Mouse (Mus musculus) stomach, postnatal 0 days (tissue): ENCODE results near the gene Ncaph. TPM values are rescaled to one million over a fixed set of nuclear protein-coding genes. Genes with fewer than 3 reads are reported as not detected.
"Not testable (repeated sequence)": the region's sequence is repeated elsewhere in the genome, so short reads cannot be mapped to it uniquely, and the experiment has no call there.

ENCODE experiments used
- ATAC-seq: fragments of 200-750 bp; cut with Nextera tagmentation; 2 replicates; pipeline ENCODE4 v1.8.0; 2017; ENCODE audit not compliant: low FRiP score, low TSS enrichment
- DNase-seq: peaks from one replicate; pipeline ENCODE4 v3.0.0-alpha.2; 2016; ENCODE audit warnings: low spot score
- H3K27ac ChIP-seq: fragments of 300-500 bp; sonication (generic); replicated peaks from 2 replicates; pipeline ENCODE4 v1.5.1; 2014; ENCODE audit warnings: mild to moderate bottlenecking, control low read depth
- H3K27me3 ChIP-seq: fragments of 300-500 bp; sonication (generic); 2 replicates; pipeline ENCODE4 v1.6.1; 2014; ENCODE audit warnings: low read length; ENCODE audit not compliant: control insufficient read depth, insufficient read depth
- H3K36me3 ChIP-seq: fragments of 300-500 bp; sonication (generic); 2 replicates; pipeline ENCODE4 v1.6.1; 2014; ENCODE audit warnings: low read length, mixed read lengths; ENCODE audit not compliant: control insufficient read depth, insufficient read depth
- H3K4me1 ChIP-seq: fragments of 300-500 bp; sonication (generic); replicated peaks from 2 replicates; pipeline ENCODE4 v1.6.1; 2014; ENCODE audit warnings: antibody characterized with exemption; ENCODE audit not compliant: control insufficient read depth, insufficient read depth
- H3K4me2 ChIP-seq: fragments of 300-500 bp; sonication (generic); replicated peaks from 2 replicates; pipeline ENCODE4 v1.6.1; 2014; ENCODE audit warnings: low read depth, mild to moderate bottlenecking, control low read depth, moderate library complexity
- H3K4me3 ChIP-seq: fragments of 300-500 bp; sonication (generic); 2 replicates; pipeline ENCODE4 v1.5.1; 2014; ENCODE audit warnings: low read depth, low read length, control low read depth
- H3K9ac ChIP-seq: fragments of 300-500 bp; sonication (generic); 2 replicates; pipeline ENCODE4 v1.6.1; 2014; ENCODE audit warnings: mild to moderate bottlenecking, low read length, control low read depth, mixed read lengths
- H3K9me3 ChIP-seq: fragments of 300-500 bp; sonication (generic); 2 replicates; pipeline ENCODE4 v1.6.1; 2016; ENCODE audit warnings: low read length; ENCODE audit not compliant: control insufficient read depth
- CTCF ChIP-seq: IDR thresholded peaks from 2 replicates; pipeline ENCODE4 v1.5.1; 2016; ENCODE audit warnings: antibody characterized with exemption, low read depth, mild to moderate bottlenecking, moderate library complexity
- EP300 ChIP-seq: optimal IDR thresholded peaks from 2 replicates; pipeline ENCODE3; 2016; ENCODE audit warnings: antibody characterized with exemption
- WGBS: fragments of 180-500 bp; shearing (Covaris S2); extraction: QIAGEN DNeasy Blood & Tissue Kit; methylation state at CpG from one replicate; pipeline ENCODE4 v1.1.7; 2014; 5-methylcytosine and 5-hydroxymethylcytosine counted together
- polyA plus RNA-seq: library from polyadenylated mRNA; unstranded; fragments of >200 nt; fragmentation: Nextera tagmentation; extraction: Ambion mirVana; gene quantifications from 2 replicates; pipeline ENCODE4 v1.2.1, GENCODE M21; 2015

The Ncaph gene
- polyA plus RNA-seq, 1 experiment from 2014 or later: 18.3 TPM

GRCm38 (mm10) chr2:127139094-127139493 is 5.3 kb upstream of the Ncaph start:
- no peak for TF ChIP-seq CTCF
- no peak for TF ChIP-seq EP300
- H3K4me2 ChIP-seq: no peak overlapping the region
- DNase-seq: no peak
- no peak overlapping the region for H3K9ac ChIP-seq
- 69% methylated on average over 8 of the region's 8 CpGs for WGBS
- ATAC-seq: no peak
- no peaks in the 10 kb centered on the region for H3K9me3 ChIP-seq
- peaks cover 8% of the 10 kb centered on the region; the same call in 1 of the 2 replicates for H3K36me3 ChIP-seq
- peak overlapping the region; percentile 0; the same call in 1 of the 2 replicates for H3K27ac ChIP-seq
- H3K27me3 ChIP-seq: no peaks in the 10 kb centered on the region
- H3K4me1 ChIP-seq: peaks cover 5% of the 10 kb centered on the region; the same call in 1 of the 2 replicates
- no peak overlapping the region for H3K4me3 ChIP-seq

- WGBS: 49% methylated on average over 4 of the region's 4 CpGs
- peak overlapping the region; percentile 69 for H3K27ac ChIP-seq
- no peaks in the 10 kb centered on the region for H3K27me3 ChIP-seq
- TF ChIP-seq EP300: no peak
- no peak overlapping the region for H3K9ac ChIP-seq
- no peak overlapping the region for H3K4me3 ChIP-seq
- ATAC-seq (no peak), DNase-seq (no peak)
- H3K4me1 ChIP-seq: peaks cover 5% of the 10 kb centered on the region; the same call in 1 of the 2 replicates
- H3K36me3 ChIP-seq: peaks cover 8% of the 10 kb centered on the region; the same call in 1 of the 2 replicates
- no peak overlapping the region for H3K4me2 ChIP-seq
- H3K9me3 ChIP-seq: no peaks in the 10 kb centered on the region
Measured at GRCm38 (mm10) chr2:127138449-127138848, 4.7 kb upstream of the Ncaph start.

- ATAC-seq: peak; percentile 66
- DNase-seq: peak; percentile 52
- H3K4me3 ChIP-seq: no peak overlapping the region
- H3K27ac ChIP-seq: peak overlapping the region; percentile 69
- H3K9me3 ChIP-seq: no peaks in the 10 kb centered on the region
- H3K9ac ChIP-seq: no peak overlapping the region
- H3K36me3 ChIP-seq: peaks cover 8% of the 10 kb centered on the region; the same call in 1 of the 2 replicates
- H3K4me1 ChIP-seq: peaks cover 5% of the 10 kb centered on the region; the same call in 1 of the 2 replicates
- WGBS: 45% methylated on average over 10 of the region's 10 CpGs
- 0 out of 2 replicates have a peak overlapping the region, but pooled peaks have one; percentile 5 for H3K4me2 ChIP-seq
- TF ChIP-seq CTCF: no peak
- TF ChIP-seq EP300: no peak
- no peaks in the 10 kb centered on the region for H3K27me3 ChIP-seq
Measured at GRCm38 (mm10) chr2:127137838-127138420, 4.2 kb upstream of the Ncaph start.

- no peaks in the 10 kb centered on the region for H3K9me3 ChIP-seq
- no peak overlapping the region for H3K9ac ChIP-seq
- H3K4me1 ChIP-seq: 0 out of 2 replicates have a peak, but pooled peaks cover 2% of the 10 kb centered on the region
- ATAC-seq (peak; percentile 72), DNase-seq (peak; percentile 82)
- H3K36me3 ChIP-seq: peaks cover 8% of the 10 kb centered on the region; the same call in 1 of the 2 replicates
- no peak overlapping the region for H3K4me2 ChIP-seq
- WGBS: 7% methylated on average over 5 of the region's 5 CpGs
- TF ChIP-seq EP300: no peak
- no peak for TF ChIP-seq CTCF
- no peaks in the 10 kb centered on the region for H3K27me3 ChIP-seq
- peak overlapping the region; percentile 69 for H3K27ac ChIP-seq
- no peak overlapping the region for H3K4me3 ChIP-seq
Measured at GRCm38 (mm10) chr2:127136979-127137378, 3.2 kb upstream of the Ncaph start.

GRCm38 (mm10) chr2:127135255-127135654 is 1.5 kb upstream of the Ncaph start:
- H3K36me3 ChIP-seq, H3K9ac ChIP-seq, H3K9me3 ChIP-seq, DNase-seq, H3K4me1 ChIP-seq, H3K27me3 ChIP-seq, ATAC-seq, H3K4me3 ChIP-seq, H3K4me2 ChIP-seq, H3K27ac ChIP-seq: not testable (repeated sequence)
- TF ChIP-seq CTCF: peak; percentile 45
- WGBS: 32% methylated on average over 2 of the region's 3 CpGs

- Histone ChIP-seq H3K36me3 (no peaks in the 10 kb centered on the region), H3K9me3 (no peaks in the 10 kb centered on the region), H3K4me2 (no peak overlapping the region), H3K27ac (no peak overlapping the region), H3K4me1 (no peaks in the 10 kb centered on the region), H3K9ac (no peak overlapping the region), H3K27me3 (no peaks in the 10 kb centered on the region), H3K4me3 (no peak overlapping the region)
- TF ChIP-seq EP300 (no peak), CTCF (no peak)
- DNase-seq (no peak), ATAC-seq (no peak)
- WGBS: 43% methylated on average over 8 of the region's 8 CpGs
Measured at GRCm38 (mm10) chr2:127131353-127131752, 2.4 kb downstream of the Ncaph start.
